ENCODE assay signal across 8 mouse cellular contexts in the genomic region with DNA sequence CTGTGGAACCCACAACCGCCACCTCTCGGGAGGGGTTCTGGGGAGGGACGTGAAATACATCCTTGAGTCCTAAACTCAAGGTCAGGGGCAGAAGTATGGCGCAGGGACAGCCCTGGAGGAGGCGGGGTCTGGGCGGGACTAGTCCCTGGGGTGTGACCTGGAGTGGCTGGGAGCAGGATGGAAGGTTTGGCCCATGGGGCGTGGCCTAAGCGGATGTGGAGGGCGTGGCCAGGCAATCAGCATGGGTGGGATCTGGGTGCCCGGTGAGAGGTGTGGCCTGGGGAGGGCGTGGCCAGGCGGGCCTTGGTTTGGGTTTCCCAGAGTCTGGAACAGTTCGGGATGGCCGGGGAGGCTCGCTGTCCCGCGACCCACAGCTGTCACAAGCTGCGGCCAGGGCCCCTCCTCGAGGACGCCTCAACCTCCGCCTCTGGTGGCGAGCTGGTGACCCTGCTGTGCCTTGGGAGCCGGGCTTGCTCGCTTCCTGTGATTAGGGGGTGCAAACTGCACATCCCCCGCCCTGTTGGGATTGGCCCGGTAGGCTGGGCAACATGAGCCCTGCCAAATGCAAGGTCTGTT. TPM values are rescaled to one million over a fixed set of nuclear protein-coding genes. Genes with fewer than 3 reads are reported as not detected.
DNase-seq lines count a peak whose midpoint lies in the region; ATAC-seq and TF ChIP-seq lines count a peak whose summit lies in the region.

No protein-coding gene starts in this region.

- TF ChIP-seq POLR2A in cortical plate, adult 2 months (IDR thresholded peaks at IDR 0.05; ENCODE audit: extremely low read depth, insufficient read depth, low read length), result 0 out of 2 replicates have a peak, but pooled peaks have one; percentile 33

- peak overlapping the region; percentile 37 for H3K9ac ChIP-seq in hindbrain, postnatal 0 days (replicated peaks; ENCODE audit: low read length)

- peak; percentile 89 for ATAC-seq in hindbrain, postnatal 0 days
- ATAC-seq in megakaryocyte, adult 5-6 weeks (ENCODE audit: poor library complexity, severe bottlenecking), result peak; percentile 94

- H3K4me2 ChIP-seq in hindbrain, postnatal 0 days (ENCODE audit: low read depth, low read length), result peak overlapping the region; percentile 61

- no peak for TF ChIP-seq CTCF in cortical plate, adult 2 months (IDR thresholded peaks at IDR 0.05; ENCODE audit: extremely low read depth, insufficient read depth, low read length)
- TF ChIP-seq CTCF in gastrocnemius, adult 2 months (IDR thresholded peaks at IDR 0.05), result peak; percentile 29
- TF ChIP-seq CTCF in hindbrain, postnatal 0 days (IDR thresholded peaks at IDR 0.05; ENCODE audit: low read depth), result no peak; the same call in 1 of the 2 replicates

- 1% methylated on average over 22 of the region's 26 CpGs for WGBS in hindbrain, postnatal 0 days

- H3K4me3 ChIP-seq in cortical plate, adult 2 months (ENCODE audit: insufficient read depth, low read length), result peak overlapping the region; percentile 42
- peak overlapping the region; percentile 85 for H3K4me3 ChIP-seq in gastrocnemius, adult 2 months
- peak overlapping the region; percentile 36 for H3K4me3 ChIP-seq in hindbrain, postnatal 0 days (ENCODE audit: low read length)

- H3K36me3 ChIP-seq in hindbrain, postnatal 0 days (ENCODE audit: insufficient read depth, low read length), result no peaks in the 10 kb centered on the region

- intact Hi-C loops in gastrocnemius, adult 2 months (cut with DNase I), result no loop called here

- peak; percentile 99 for DNase-seq in adrenal gland, adult (ENCODE audit: inconsistent age in 2 of 2, low spot score in 1 of 2)
- peak; percentile 97 for DNase-seq in gastrocnemius, adult 2 months
- peak; percentile 67 for DNase-seq in hindbrain, postnatal 0 days (ENCODE audit: low spot score)
- DNase-seq in left cerebral cortex, adult 8-10 months (ENCODE audit: low spot score in 2 of 2), result peak; percentile 40 to 72
- DNase-seq in right cerebral cortex, postnatal 10 days (ENCODE audit: low spot score in 2 of 2), result peak; percentile 81 to 85
- DNase-seq in urinary bladder, postnatal 25 days (ENCODE audit: low spot score), result peak; percentile 92

- 0 out of 2 replicates have a peak, but pooled peaks cover 4% of the 10 kb centered on the region for H3K27me3 ChIP-seq in hindbrain, postnatal 0 days (ENCODE audit: insufficient read depth, low read length)

- H3K4me1 ChIP-seq in cortical plate, adult 2 months (ENCODE audit: control insufficient read depth, insufficient read depth, low read length), result no peaks in the 10 kb centered on the region
- peaks cover 5% of the 10 kb centered on the region; the same call in 1 of the 2 replicates for H3K4me1 ChIP-seq in hindbrain, postnatal 0 days (ENCODE audit: insufficient read depth, low read length)

- H3K9me3 ChIP-seq in hindbrain, postnatal 0 days (ENCODE audit: low read length), result no peaks in the 10 kb centered on the region

- peak overlapping the region; percentile 41; the same call in 1 of the 2 replicates for H3K27ac ChIP-seq in cortical plate, adult 2 months (ENCODE audit: insufficient read depth, low read length)
- H3K27ac ChIP-seq in gastrocnemius, adult 2 months, result peak overlapping the region; percentile 92
- no peak overlapping the region; the same call in 1 of the 2 replicates for H3K27ac ChIP-seq in hindbrain, postnatal 0 days

RNA-seq across cellular contexts. Expression of gene Acacb, which starts 29.3 kb away (rescaled TPM):
- 3.1 and 3.3 TPM in 2 replicates for polyA plus RNA-seq in cortical plate, adult 2 months (2012; rRNA removed)
- 100 to 1,000 TPM; 177 to 191 TPM for total RNA-seq in gastrocnemius, adult 2 months (2021)
- total RNA-seq in hindbrain, postnatal 0 days (2014; rRNA removed), result 3.4 and 7.0 TPM in 2 replicates
- polyA plus RNA-seq in hindbrain, postnatal 0 days (2015; fragmentation: Nextera tagmentation; extraction: Ambion mirVana), result 5.1 and 6.1 TPM in 2 replicates
- total RNA-seq in left cerebral cortex, adult 8-10 months (2022), result 1 to 10 TPM; 5.5 to 7.8 (median 6.4) TPM
- 0.02 and 0.05 TPM in 2 replicates for total RNA-seq in megakaryocyte, adult 5-6 weeks (2015)
- 0.07 TPM in 1 of 2 replicates, not detected in the other for total RNA-seq in megakaryocyte, adult 5-6 weeks (2017)

RNA-seq across cellular contexts. Expression of gene Ung, which starts 45.5 kb away (rescaled TPM):
- 2.6 and 3.9 TPM in 2 replicates for polyA plus RNA-seq in cortical plate, adult 2 months (2012; rRNA removed)
- total RNA-seq in gastrocnemius, adult 2 months (2021), result 10 to 100 TPM in 1 of 2 experiments, 1 to 10 TPM in 1; 9.2 to 10.5 TPM
- 13.8 and 15.5 TPM in 2 replicates for total RNA-seq in hindbrain, postnatal 0 days (2014; rRNA removed)
- polyA plus RNA-seq in hindbrain, postnatal 0 days (2015; fragmentation: Nextera tagmentation; extraction: Ambion mirVana), result 13.8 and 14.0 TPM in 2 replicates
- total RNA-seq in left cerebral cortex, adult 8-10 months (2022), result 1 to 10 TPM; 2.1 to 3.7 (median 3.2) TPM
- total RNA-seq in megakaryocyte, adult 5-6 weeks (2015), result 3.0 and 3.1 TPM in 2 replicates
- total RNA-seq in megakaryocyte, adult 5-6 weeks (2017), result 6.1 and 9.7 TPM in 2 replicates

RNA-seq across cellular contexts. Expression of gene Alkbh2, which starts 47.7 kb away (rescaled TPM):
- 8.4 and 11.5 TPM in 2 replicates for polyA plus RNA-seq in cortical plate, adult 2 months (2012; rRNA removed)
- total RNA-seq in gastrocnemius, adult 2 months (2021), result under 1 TPM; 0.28 to 0.61 TPM
- total RNA-seq in hindbrain, postnatal 0 days (2014; rRNA removed), result 3.1 and 9.5 TPM in 2 replicates
- 7.6 and 8.0 TPM in 2 replicates for polyA plus RNA-seq in hindbrain, postnatal 0 days (2015; fragmentation: Nextera tagmentation; extraction: Ambion mirVana)
- 1 to 10 TPM; 4.7 to 9.3 (median 5.9) TPM for total RNA-seq in left cerebral cortex, adult 8-10 months (2022)
- 3.0 and 3.2 TPM in 2 replicates for total RNA-seq in megakaryocyte, adult 5-6 weeks (2015)
- total RNA-seq in megakaryocyte, adult 5-6 weeks (2017), result 1.4 and 1.6 TPM in 2 replicates

Comparison
In these comparisons a context has a peak if more than half of its experiments do, and no peak if none do; other contexts are left out.
1. RNA of gene Acacb, which starts 29.3 kb away (total RNA-seq): 177 to 191 TPM in gastrocnemius, adult 2 months; 3.4 to 7.0 TPM in hindbrain, postnatal 0 days, 5.5 to 7.8 TPM in left cerebral cortex, adult 8-10 months and 0.02 to 0.07 TPM in megakaryocyte, adult 5-6 weeks; every median in the first group is over 10 times any median in the second.
2. Peak in every context shown above with its lines, with median percentiles within 50 percentile points of each other: DNase-seq and H3K4me3 ChIP-seq.